Mouse (Mus musculus) megakaryocyte, embryonic 14.5 days (primary cell): ENCODE data around the gene Ttc9b. TPM values are rescaled to one million over a fixed set of nuclear protein-coding genes. Genes with fewer than 3 reads are reported as not detected.

ENCODE experiments used
- H3K27me3 ChIP-seq: replicated peaks from 2 replicates; pipeline ENCODE3; 2012; ENCODE audit warnings: inconsistent platforms
- H3K36me3 ChIP-seq: replicated peaks from 2 replicates; pipeline ENCODE3; 2012; ENCODE audit warnings: low read length, inconsistent platforms, mixed read lengths
- H3K4me1 ChIP-seq: 2 replicates; pipeline ENCODE4 v1.6.1; 2012; ENCODE audit warnings: inconsistent platforms
- H3K4me3 ChIP-seq: replicated peaks from 2 replicates; pipeline ENCODE3; 2012; ENCODE audit warnings: moderate library complexity, mild to moderate bottlenecking, inconsistent platforms
- H3K9me3 ChIP-seq: 2 replicates; pipeline ENCODE4 v1.6.1; 2012; ENCODE audit warnings: inconsistent platforms
- FLI1 ChIP-seq: IDR thresholded peaks from 2 replicates; pipeline ENCODE4 v1.6.1; 2012; ENCODE audit warnings: low read length, inconsistent platforms, mixed read lengths
- GATA1 ChIP-seq: IDR thresholded peaks from 3 replicates; pipeline ENCODE4 v1.6.1; 2012; ENCODE audit warnings: mixed read lengths, low read length, inconsistent platforms, borderline replicate concordance
- polyA plus RNA-seq: library from polyadenylated mRNA; stranded (reverse); fragments of >175 nt; gene quantifications from 2 replicates; pipeline ENCODE4 v1.2.3, GENCODE M21; 2012; ENCODE audit warnings: low replicate concordance; ENCODE audit not compliant: insufficient read depth

The Ttc9b gene
- polyA plus RNA-seq: not detected in 2 replicates

GRCm38 (mm10) chr7:27653681-27654437, at the start of gene Ttc9b:
Gene Ttc9b, plus strand, starts transcription at chr7:27653915.
- Histone ChIP-seq H3K9me3 (no peaks in the 10 kb centered on the region), H3K4me1 (peaks cover 26% of the 10 kb centered on the region), H3K27me3 (peaks cover 68% of the 10 kb centered on the region), H3K4me3 (peak within 1 kb of the TSS; percentile 33), H3K36me3 (no peaks in the 10 kb centered on the region)
- TF ChIP-seq FLI1 (no peak), GATA1 (no peak)

- H3K9me3 ChIP-seq: no peaks in the 10 kb centered on the region
- no peak overlapping the region for H3K4me3 ChIP-seq
- H3K36me3 ChIP-seq: peaks cover 89% of the 10 kb centered on the region
- no peaks in the 10 kb centered on the region for H3K27me3 ChIP-seq
- peaks cover 100% of the 10 kb centered on the region for H3K4me1 ChIP-seq
- TF ChIP-seq FLI1 (no peak), GATA1 (no peak)
These were observed 48.9 kb upstream of the Ttc9b start for GRCm38 (mm10) chr7:27604661-27605348.

GRCm38 (mm10) chr7:27605499-27606285, 48.0 kb upstream of the Ttc9b start:
- Histone ChIP-seq H3K9me3 (no peaks in the 10 kb centered on the region), H3K4me1 (peaks cover 100% of the 10 kb centered on the region), H3K4me3 (peak overlapping the region; percentile 47), H3K27me3 (no peaks in the 10 kb centered on the region), H3K36me3 (peaks cover 90% of the 10 kb centered on the region)
- TF ChIP-seq FLI1: no peak
- TF ChIP-seq GATA1: no peak

- H3K27me3 ChIP-seq: no peaks in the 10 kb centered on the region
- peaks cover 89% of the 10 kb centered on the region for H3K36me3 ChIP-seq
- TF ChIP-seq FLI1 (no peak), GATA1 (no peak)
- H3K4me3 ChIP-seq: peak overlapping the region; percentile 82
- peaks cover 100% of the 10 kb centered on the region for H3K4me1 ChIP-seq
- no peaks in the 10 kb centered on the region for H3K9me3 ChIP-seq
These were observed 47.0 kb upstream of the Ttc9b start for GRCm38 (mm10) chr7:27606481-27607254.

GRCm38 (mm10) chr7:27607580-27607979, 46.1 kb upstream of the Ttc9b start:
- peaks cover 100% of the 10 kb centered on the region for H3K4me1 ChIP-seq
- H3K4me3 ChIP-seq: peak overlapping the region; percentile 53
- H3K9me3 ChIP-seq: no peaks in the 10 kb centered on the region
- TF ChIP-seq FLI1: no peak
- H3K27me3 ChIP-seq: no peaks in the 10 kb centered on the region
- H3K36me3 ChIP-seq: peaks cover 91% of the 10 kb centered on the region

GRCm38 (mm10) chr7:27608130-27608529, 45.6 kb upstream of the Ttc9b start:
- H3K36me3 ChIP-seq: peaks cover 91% of the 10 kb centered on the region
- H3K4me3 ChIP-seq: peak overlapping the region; percentile 50
- no peaks in the 10 kb centered on the region for H3K27me3 ChIP-seq
- TF ChIP-seq FLI1: no peak
- TF ChIP-seq GATA1: no peak
- no peaks in the 10 kb centered on the region for H3K9me3 ChIP-seq
- peaks cover 100% of the 10 kb centered on the region for H3K4me1 ChIP-seq

GRCm38 (mm10) chr7:27609285-27609684, 44.4 kb upstream of the Ttc9b start:
- Histone ChIP-seq H3K4me3 (peak overlapping the region; percentile 79), H3K36me3 (peaks cover 89% of the 10 kb centered on the region), H3K9me3 (no peaks in the 10 kb centered on the region), H3K4me1 (peaks cover 100% of the 10 kb centered on the region), H3K27me3 (no peaks in the 10 kb centered on the region)
- peak; percentile 24; the same call in 1 of the 3 replicates for TF ChIP-seq GATA1
- no peak for TF ChIP-seq FLI1

GRCm38 (mm10) chr7:27609688-27610087, 44.0 kb upstream of the Ttc9b start:
- peak overlapping the region; percentile 79 for H3K4me3 ChIP-seq
- H3K4me1 ChIP-seq: peaks cover 100% of the 10 kb centered on the region
- H3K36me3 ChIP-seq: peaks cover 89% of the 10 kb centered on the region
- no peaks in the 10 kb centered on the region for H3K9me3 ChIP-seq
- TF ChIP-seq GATA1 (no peak), FLI1 (peak; percentile 30; the same call in 1 of the 2 replicates)
- no peaks in the 10 kb centered on the region for H3K27me3 ChIP-seq

GRCm38 (mm10) chr7:27610370-27610769, 43.3 kb upstream of the Ttc9b start:
- no peaks in the 10 kb centered on the region for H3K9me3 ChIP-seq
- no peaks in the 10 kb centered on the region for H3K27me3 ChIP-seq
- TF ChIP-seq FLI1 (no peak), GATA1 (no peak)
- H3K36me3 ChIP-seq: peaks cover 87% of the 10 kb centered on the region
- H3K4me3 ChIP-seq: peak overlapping the region; percentile 79
- H3K4me1 ChIP-seq: peaks cover 97% of the 10 kb centered on the region
